Mouse (Mus musculus) kidney, adult 2 months (tissue): ENCODE measurements around the gene Kiz.

Experiments used
- CTCF ChIP-seq: fragments of 200-500 bp; conservative IDR thresholded peaks from 2 replicates; pipeline ENCODE4 v1.5.1; 2011; ENCODE audit warnings: low read depth, mild to moderate bottlenecking, control low read depth, low read length, moderate library complexity, mixed read lengths; ENCODE audit not compliant: insufficient read depth, insufficient read length
- POLR2A ChIP-seq: fragments of 200-500 bp; IDR thresholded peaks from one replicate; pipeline ENCODE4 v1.6.1; 2011; ENCODE audit warnings: low read depth, low read length, control low read depth

DNA sequence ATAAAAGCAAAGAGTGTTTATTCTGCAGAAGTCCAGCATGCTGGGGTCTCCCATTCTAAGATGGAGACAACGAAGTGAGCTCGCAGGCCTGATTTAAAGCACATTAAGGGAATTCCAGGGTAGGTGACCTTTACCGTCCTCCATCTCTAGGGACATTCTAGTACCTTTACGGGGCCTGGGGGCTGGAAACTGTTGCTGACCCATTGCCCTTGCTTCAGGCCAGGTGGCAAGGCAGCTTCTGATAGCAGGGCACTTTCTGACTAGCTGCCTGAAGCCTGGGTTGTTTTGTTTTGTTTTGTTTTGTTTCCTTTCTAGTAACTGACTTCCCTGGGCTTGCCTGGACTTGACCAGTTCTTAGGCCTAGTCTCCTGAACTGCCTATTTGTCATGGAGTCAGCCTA, 36.6 kb upstream of the Kiz start:
- TF ChIP-seq POLR2A (no peak), CTCF (no peak)
